Mouse (Mus musculus): ENCODE measurements around the gene Ints7.

GRCm38 (mm10) chr1:191573906-191574639 is 1.4 kb upstream of the Ints7 start:
- TF ChIP-seq CTCF (conservative IDR thresholded peaks at IDR 0.05; ENCODE audit: low read length) (no peak), POU5F1 (IDR thresholded peaks at IDR 0.05; ENCODE audit: borderline replicate concordance, low read length) (no peak), NANOG (IDR thresholded peaks at IDR 0.05; ENCODE audit: borderline replicate concordance, low read length) (no peak)

All from E14TG2a.4 (cell line).